Mouse (Mus musculus) intestine, embryonic 14.5 days (tissue): ENCODE data around the gene Fhdc1. TPM values are rescaled to one million over a fixed set of nuclear protein-coding genes. Genes with fewer than 3 reads are reported as not detected.

Experiments used
- ATAC-seq: fragments of 200-750 bp; cut with Nextera tagmentation; replicated peaks from 2 replicates; pipeline ENCODE4 v1.8.0; 2017; ENCODE audit warnings: low read depth, moderate number of reproducible peaks, moderate TSS enrichment, moderate library complexity; ENCODE audit not compliant: low FRiP score, low TSS enrichment
- DNase-seq: peaks from one replicate; pipeline ENCODE4 v3.0.0-alpha.2; 2018; ENCODE audit warnings: low spot score
- H3K27ac ChIP-seq: fragments of 300-500 bp; sonication (generic); 2 replicates; pipeline ENCODE4 v1.5.1; 2014; ENCODE audit warnings: low read depth, mild to moderate bottlenecking, control low read depth
- H3K27me3 ChIP-seq: fragments of 300-500 bp; sonication (generic); replicated peaks from 2 replicates; pipeline ENCODE4 v1.6.1; 2014; ENCODE audit warnings: low read length, control low read depth; ENCODE audit not compliant: control insufficient read depth, insufficient read depth
- H3K36me3 ChIP-seq: fragments of 300-500 bp; sonication (generic); 2 replicates; pipeline ENCODE4 v1.6.1; 2014; ENCODE audit warnings: low read length, control low read depth; ENCODE audit not compliant: control insufficient read depth, insufficient read depth
- H3K4me1 ChIP-seq: fragments of 300-500 bp; sonication (generic); replicated peaks from 2 replicates; pipeline ENCODE4 v1.6.1; 2014; ENCODE audit warnings: low read length, control low read depth, mixed read lengths; ENCODE audit not compliant: control insufficient read depth, insufficient read depth
- H3K4me2 ChIP-seq: fragments of 300-500 bp; sonication (generic); 2 replicates; pipeline ENCODE4 v1.6.1; 2014; ENCODE audit warnings: low read length
- H3K4me3 ChIP-seq: fragments of 300-500 bp; sonication (generic); 2 replicates; pipeline ENCODE4 v1.5.1; 2014; ENCODE audit warnings: low read depth, low read length, control low read depth, mixed read lengths
- H3K9ac ChIP-seq: fragments of 300-500 bp; sonication (generic); 2 replicates; pipeline ENCODE4 v1.6.1; 2014; ENCODE audit warnings: mild to moderate bottlenecking, low read length
- H3K9me3 ChIP-seq: fragments of 300-500 bp; sonication (generic); 2 replicates; pipeline ENCODE4 v1.6.1; 2016; ENCODE audit warnings: low read length, control low read depth; ENCODE audit not compliant: control insufficient read depth
- WGBS: fragments of 180-500 bp; shearing (Covaris S2); extraction: QIAGEN DNeasy Blood & Tissue Kit; methylation state at CpG from one replicate; pipeline ENCODE4 v1.1.7; 2014; 5-methylcytosine and 5-hydroxymethylcytosine counted together
- polyA plus RNA-seq: library from polyadenylated mRNA; unstranded; fragments of >200 nt; fragmentation: Nextera tagmentation; extraction: Ambion mirVana; gene quantifications from 2 replicates; pipeline ENCODE4 v1.2.1, GENCODE M21; 2014

The Fhdc1 gene
- polyA plus RNA-seq, 1 experiment from 2014 or later: 5.9 TPM

GRCm38 (mm10) chr3:84412920-84413319, 67.3 kb downstream of the Fhdc1 start:
- Histone ChIP-seq H3K4me3 (no peak overlapping the region), H3K27ac (no peak overlapping the region), H3K9ac (no peak overlapping the region), H3K4me2 (no peak overlapping the region), H3K36me3 (no peaks in the 10 kb centered on the region), H3K4me1 (peaks cover 5% of the 10 kb centered on the region; the same call in 1 of the 2 replicates), H3K27me3 (no peaks in the 10 kb centered on the region), H3K9me3 (no peaks in the 10 kb centered on the region)
- ATAC-seq: peak; percentile 36; the same call in 1 of the 2 replicates
- no peak for DNase-seq
- WGBS: 44% methylated on average over 5 of the region's 5 CpGs

DNA sequence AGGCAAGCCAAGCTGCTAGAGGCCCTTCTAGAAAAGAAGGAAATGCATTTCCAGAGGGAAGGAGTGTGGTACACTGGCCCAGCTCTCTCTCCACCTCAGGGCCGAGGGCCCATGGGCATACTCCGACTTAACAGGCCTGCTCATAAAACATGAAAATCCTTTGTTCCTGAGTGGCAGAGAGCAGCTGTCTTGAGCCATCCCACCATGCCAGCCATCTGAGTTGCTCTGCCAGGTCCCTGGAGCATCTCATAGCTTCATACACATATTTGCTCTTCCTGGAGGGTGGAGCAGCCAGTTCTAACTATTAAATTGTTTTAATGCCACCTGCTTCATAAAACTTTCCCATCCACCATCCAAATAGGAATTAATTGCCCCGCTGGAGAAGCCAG, 70.8 kb downstream of the Fhdc1 start:
- Histone ChIP-seq H3K36me3 (no peaks in the 10 kb centered on the region), H3K27me3 (no peaks in the 10 kb centered on the region), H3K4me1 (peaks cover 5% of the 10 kb centered on the region; the same call in 1 of the 2 replicates), H3K9me3 (no peaks in the 10 kb centered on the region), H3K4me3 (no peak overlapping the region), H3K4me2 (no peak overlapping the region), H3K27ac (no peak overlapping the region), H3K9ac (no peak overlapping the region)
- no peak for DNase-seq
- WGBS: 78% methylated on average over 3 of the region's 3 CpGs
- ATAC-seq: no peak

DNA sequence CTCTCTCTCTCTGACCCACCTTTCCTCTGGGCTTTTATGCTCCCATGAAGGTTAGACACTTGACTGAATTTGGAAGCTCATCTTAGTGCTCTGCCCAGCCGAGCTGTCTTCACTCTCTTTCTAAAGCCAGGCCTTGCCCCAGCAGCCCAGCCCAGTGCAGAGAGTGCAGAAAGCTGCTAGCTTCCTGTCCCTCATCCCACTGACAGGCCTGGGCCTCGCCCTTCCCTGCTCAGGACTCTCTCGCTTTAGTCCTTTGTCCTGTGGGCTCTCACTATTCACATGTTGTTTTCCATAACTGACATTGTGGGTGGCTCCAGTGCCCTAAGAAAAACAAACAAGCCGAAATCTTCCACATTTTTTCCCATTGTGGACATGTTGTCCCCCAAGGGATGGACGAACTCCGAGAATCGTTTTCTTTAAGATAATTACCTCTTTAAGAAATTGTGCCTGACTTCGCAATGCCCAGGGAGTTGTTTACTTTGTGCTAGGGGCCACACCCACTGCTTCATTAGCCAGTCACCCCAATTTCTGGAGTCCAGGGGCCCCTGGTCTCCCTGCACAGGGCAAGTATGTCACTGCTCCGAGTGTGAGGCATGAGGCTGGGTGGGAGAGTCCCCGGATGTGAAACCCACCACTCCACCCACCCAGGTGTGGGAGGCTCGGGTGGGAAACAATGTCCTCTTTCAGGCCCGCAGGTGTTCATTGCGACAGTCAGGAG, 71.3 kb downstream of the Fhdc1 start:
- H3K27me3 ChIP-seq: no peaks in the 10 kb centered on the region
- no peaks in the 10 kb centered on the region for H3K9me3 ChIP-seq
- H3K36me3 ChIP-seq: no peaks in the 10 kb centered on the region
- H3K9ac ChIP-seq: no peak overlapping the region
- H3K27ac ChIP-seq: no peak overlapping the region
- H3K4me2 ChIP-seq: no peak overlapping the region
- WGBS: 53% methylated on average over 13 of the region's 13 CpGs
- ATAC-seq (0 out of 2 replicates have a peak, but pooled peaks have one; percentile 41), DNase-seq (no peak)
- peaks cover 5% of the 10 kb centered on the region; the same call in 1 of the 2 replicates for H3K4me1 ChIP-seq
- no peak overlapping the region for H3K4me3 ChIP-seq

- no peak overlapping the region for H3K4me2 ChIP-seq
- H3K9me3 ChIP-seq: no peaks in the 10 kb centered on the region
- ATAC-seq (no peak), DNase-seq (no peak)
- 65% methylated on average over 4 of the region's 4 CpGs for WGBS
- no peaks in the 10 kb centered on the region for H3K36me3 ChIP-seq
- H3K4me1 ChIP-seq: no peaks in the 10 kb centered on the region; the same call in 1 of the 2 replicates
- no peak overlapping the region for H3K9ac ChIP-seq
- no peak overlapping the region for H3K4me3 ChIP-seq
- H3K27ac ChIP-seq: no peak overlapping the region
- H3K27me3 ChIP-seq: no peaks in the 10 kb centered on the region
Observed at GRCm38 (mm10) chr3:84405523-84405922, 74.7 kb downstream of the Fhdc1 start.

GRCm38 (mm10) chr3:84403389-84403788, 76.8 kb downstream of the Fhdc1 start:
- Histone ChIP-seq H3K4me1 (no peaks in the 10 kb centered on the region), H3K27ac (no peak overlapping the region), H3K9me3 (no peaks in the 10 kb centered on the region), H3K36me3 (no peaks in the 10 kb centered on the region), H3K27me3 (no peaks in the 10 kb centered on the region), H3K4me2 (no peak overlapping the region), H3K4me3 (no peak overlapping the region), H3K9ac (no peak overlapping the region)
- WGBS: 40% methylated on average over 5 of the region's 5 CpGs
- DNase-seq (no peak), ATAC-seq (no peak)

- Histone ChIP-seq H3K36me3 (no peaks in the 10 kb centered on the region), H3K27me3 (no peaks in the 10 kb centered on the region), H3K9ac (no peak overlapping the region), H3K4me2 (no peak overlapping the region), H3K9me3 (no peaks in the 10 kb centered on the region), H3K4me3 (no peak overlapping the region), H3K4me1 (no peaks in the 10 kb centered on the region), H3K27ac (no peak overlapping the region)
- ATAC-seq (no peak), DNase-seq (no peak)
- 50% methylated on average over 2 of the region's 2 CpGs for WGBS
Observed at GRCm38 (mm10) chr3:84402716-84403115, 77.5 kb downstream of the Fhdc1 start.

DNA sequence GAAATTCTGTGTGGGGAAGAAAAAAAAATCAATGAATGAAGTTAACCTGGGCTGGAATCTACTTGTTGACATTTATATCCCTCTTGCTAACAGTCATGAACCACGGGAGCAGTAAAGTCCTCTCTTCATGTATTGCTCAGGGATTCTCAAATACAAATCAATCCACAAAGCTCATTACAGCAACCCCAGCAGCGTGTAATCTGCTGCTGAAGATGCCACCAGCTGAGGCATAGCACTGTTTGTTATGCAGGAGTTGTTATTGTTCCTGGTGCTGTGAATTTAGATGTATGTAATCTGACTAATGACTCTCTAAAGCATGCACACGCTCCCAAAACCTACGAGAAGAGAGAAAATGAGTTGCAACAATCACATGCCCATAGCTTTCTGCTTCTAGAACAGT, 82.3 kb downstream of the Fhdc1 start:
- 72% methylated on average over 4 of the region's 4 CpGs for WGBS
- no peaks in the 10 kb centered on the region for H3K27me3 ChIP-seq
- no peak for ATAC-seq
- H3K9ac ChIP-seq: no peak overlapping the region
- H3K4me3 ChIP-seq: no peak overlapping the region
- no peaks in the 10 kb centered on the region for H3K9me3 ChIP-seq
- no peaks in the 10 kb centered on the region for H3K4me1 ChIP-seq
- DNase-seq: no peak
- no peak overlapping the region for H3K4me2 ChIP-seq
- H3K36me3 ChIP-seq: no peaks in the 10 kb centered on the region
- H3K27ac ChIP-seq: no peak overlapping the region

DNA sequence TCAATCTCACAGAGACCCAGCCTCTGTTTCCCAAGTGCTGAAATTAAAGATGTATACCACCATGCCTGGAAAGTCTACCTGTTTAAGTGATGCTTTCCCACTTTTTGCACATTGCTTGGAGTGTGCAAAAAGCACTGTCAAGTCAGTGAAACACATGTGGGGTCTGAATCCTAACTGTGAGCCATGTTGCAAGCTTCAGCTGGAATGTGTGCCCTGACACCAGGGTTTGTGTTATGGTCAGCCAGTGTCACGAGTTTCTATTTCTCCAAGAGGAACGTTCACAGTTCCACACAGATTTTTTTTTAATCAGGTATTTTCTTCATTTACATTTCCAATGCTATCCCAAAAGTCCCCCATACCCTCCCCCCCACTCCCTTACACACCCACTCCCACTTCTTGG, 84.0 kb downstream of the Fhdc1 start:
- H3K36me3 ChIP-seq: no peaks in the 10 kb centered on the region
- no peaks in the 10 kb centered on the region for H3K9me3 ChIP-seq
- no peak overlapping the region for H3K27ac ChIP-seq
- no peaks in the 10 kb centered on the region for H3K4me1 ChIP-seq
- no peaks in the 10 kb centered on the region for H3K27me3 ChIP-seq
- no peak for DNase-seq
- H3K4me2 ChIP-seq: no peak overlapping the region
- ATAC-seq: no peak
- 78% methylated on average over 2 of the region's 2 CpGs for WGBS
- no peak overlapping the region for H3K9ac ChIP-seq
- H3K4me3 ChIP-seq: no peak overlapping the region

- Histone ChIP-seq H3K4me1 (no peaks in the 10 kb centered on the region), H3K4me2 (no peak overlapping the region), H3K9me3 (no peaks in the 10 kb centered on the region), H3K27ac (no peak overlapping the region), H3K36me3 (no peaks in the 10 kb centered on the region), H3K27me3 (no peaks in the 10 kb centered on the region), H3K9ac (no peak overlapping the region), H3K4me3 (no peak overlapping the region)
- ATAC-seq (no peak), DNase-seq (no peak)
Observed at GRCm38 (mm10) chr3:84395840-84396239, 84.4 kb downstream of the Fhdc1 start.
